Mouse (Mus musculus) small intestine, adult 2 months (tissue): ENCODE measurements around the gene Tns4. TPM values are rescaled to one million over a fixed set of nuclear protein-coding genes. Genes with fewer than 3 reads are reported as not detected.

ENCODE experiments used
- H3K27ac ChIP-seq: fragments of 200-500 bp; 2 replicates; pipeline ENCODE4 v1.5.1; 2012; ENCODE audit warnings: low read depth, low read length, control low read depth, inconsistent platforms; ENCODE audit not compliant: insufficient read depth
- H3K27me3 ChIP-seq: fragments of 200-500 bp; 2 replicates; pipeline ENCODE4 v1.6.1; 2012; ENCODE audit warnings: mild to moderate bottlenecking, moderate library complexity, low read length, inconsistent platforms; ENCODE audit not compliant: control insufficient read depth, insufficient read depth
- H3K36me3 ChIP-seq: fragments of 200-500 bp; 2 replicates; pipeline ENCODE4 v1.6.1; 2012; ENCODE audit warnings: mild to moderate bottlenecking, low read length, control low read depth, inconsistent platforms; ENCODE audit not compliant: control insufficient read depth, insufficient read depth
- H3K4me1 ChIP-seq: fragments of 200-500 bp; 2 replicates; pipeline ENCODE4 v1.6.1; 2012; ENCODE audit warnings: low read length, inconsistent platforms, mixed read lengths; ENCODE audit not compliant: control insufficient read depth, insufficient read depth, insufficient read length
- H3K4me3 ChIP-seq: fragments of 200-500 bp; 2 replicates; pipeline ENCODE4 v1.5.1; 2012; ENCODE audit warnings: low read depth, mild to moderate bottlenecking, control low read depth, inconsistent platforms, low read length, moderate library complexity
- CTCF ChIP-seq: fragments of 200-500 bp; IDR thresholded peaks from 2 replicates; pipeline ENCODE4 v1.5.1; 2012; ENCODE audit warnings: low read depth, mild to moderate bottlenecking, control low read depth, inconsistent platforms, low read length, moderate library complexity, mixed read lengths; ENCODE audit not compliant: insufficient replicate concordance, insufficient read length; ENCODE audit errors: extremely low read depth
- POLR2A ChIP-seq: fragments of 200-500 bp; IDR thresholded peaks from 2 replicates; pipeline ENCODE4 v1.6.1; 2012; ENCODE audit warnings: low read depth, mild to moderate bottlenecking, control low read depth, inconsistent platforms, low read length, moderate library complexity
- WGBS: fragments of 180-500 bp; shearing (Covaris S2); methylation state at CpG from one replicate; pipeline ENCODE4 v1.1.7; 2018; 5-methylcytosine and 5-hydroxymethylcytosine counted together
- polyA plus RNA-seq: library from polyadenylated mRNA; depleted of rRNA; stranded (reverse); fragments of >200 nt; gene quantifications from 2 replicates; pipeline ENCODE4 v1.2.3, GENCODE M21; 2012

The Tns4 gene
- polyA plus RNA-seq, 1 experiment: 47.8 TPM

- Histone ChIP-seq H3K4me3 (no peak overlapping the region), H3K4me1 (peaks cover 46% of the 10 kb centered on the region), H3K27ac (peak overlapping the region; percentile 99), H3K27me3 (no peaks in the 10 kb centered on the region), H3K36me3 (no peaks in the 10 kb centered on the region)
- WGBS: 22% methylated on average over 12 of the region's 12 CpGs
- TF ChIP-seq CTCF (no peak), POLR2A (no peak)
Observed at GRCm38 (mm10) chr11:99105981-99106726, 17.0 kb upstream of the Tns4 start.

GRCm38 (mm10) chr11:99104609-99105410 is 15.7 kb upstream of the Tns4 start:
- TF ChIP-seq POLR2A: no peak
- TF ChIP-seq CTCF: no peak
- Histone ChIP-seq H3K4me3 (no peak overlapping the region), H3K27me3 (no peaks in the 10 kb centered on the region), H3K36me3 (no peaks in the 10 kb centered on the region), H3K4me1 (peaks cover 42% of the 10 kb centered on the region; the same call in 1 of the 2 replicates), H3K27ac (peak overlapping the region; percentile 99)
- 27% methylated on average over 9 of the region's 9 CpGs for WGBS

GRCm38 (mm10) chr11:99102575-99103270 is 13.6 kb upstream of the Tns4 start:
- no peak for TF ChIP-seq CTCF
- TF ChIP-seq POLR2A: no peak
- peaks cover 31% of the 10 kb centered on the region; the same call in 1 of the 2 replicates for H3K4me1 ChIP-seq
- no peaks in the 10 kb centered on the region for H3K27me3 ChIP-seq
- no peak overlapping the region for H3K27ac ChIP-seq
- no peaks in the 10 kb centered on the region for H3K36me3 ChIP-seq
- WGBS: 78% methylated on average over 9 of the region's 9 CpGs
- H3K4me3 ChIP-seq: no peak overlapping the region

- no peaks in the 10 kb centered on the region for H3K36me3 ChIP-seq
- H3K27me3 ChIP-seq: no peaks in the 10 kb centered on the region
- no peak overlapping the region for H3K4me3 ChIP-seq
- no peak overlapping the region for H3K27ac ChIP-seq
- H3K4me1 ChIP-seq: peaks cover 23% of the 10 kb centered on the region; the same call in 1 of the 2 replicates
- no peak for TF ChIP-seq POLR2A
- no peak for TF ChIP-seq CTCF
- WGBS: 62% methylated on average over 8 of the region's 8 CpGs
Observed at GRCm38 (mm10) chr11:99101693-99102092, 12.6 kb upstream of the Tns4 start.

GRCm38 (mm10) chr11:99100215-99100614 is 11.1 kb upstream of the Tns4 start:
- Histone ChIP-seq H3K4me3 (no peak overlapping the region), H3K36me3 (no peaks in the 10 kb centered on the region), H3K4me1 (peaks cover 20% of the 10 kb centered on the region), H3K27me3 (no peaks in the 10 kb centered on the region), H3K27ac (no peak overlapping the region)
- TF ChIP-seq POLR2A (no peak), CTCF (no peak)
- WGBS: 69% methylated on average over 5 of the region's 5 CpGs

GRCm38 (mm10) chr11:99099516-99099915 is 10.4 kb upstream of the Tns4 start:
- 80% methylated on average over 7 of the region's 7 CpGs for WGBS
- Histone ChIP-seq H3K4me3 (no peak overlapping the region), H3K4me1 (peaks cover 17% of the 10 kb centered on the region), H3K27ac (no peak overlapping the region), H3K27me3 (no peaks in the 10 kb centered on the region), H3K36me3 (no peaks in the 10 kb centered on the region)
- TF ChIP-seq CTCF (no peak), POLR2A (no peak)
